Mouse (Mus musculus): ENCODE measurements at regions not wholly inside any gene's neighbourhood (a gene's known extent, or its start where the extent isn't known, plus 50 kb on each side); places are given as distances from the start of the nearest gene placed in this dataset.
A peak's percentile ranks its signal among the peaks of the same experiment; 100 is the strongest.

DNA sequence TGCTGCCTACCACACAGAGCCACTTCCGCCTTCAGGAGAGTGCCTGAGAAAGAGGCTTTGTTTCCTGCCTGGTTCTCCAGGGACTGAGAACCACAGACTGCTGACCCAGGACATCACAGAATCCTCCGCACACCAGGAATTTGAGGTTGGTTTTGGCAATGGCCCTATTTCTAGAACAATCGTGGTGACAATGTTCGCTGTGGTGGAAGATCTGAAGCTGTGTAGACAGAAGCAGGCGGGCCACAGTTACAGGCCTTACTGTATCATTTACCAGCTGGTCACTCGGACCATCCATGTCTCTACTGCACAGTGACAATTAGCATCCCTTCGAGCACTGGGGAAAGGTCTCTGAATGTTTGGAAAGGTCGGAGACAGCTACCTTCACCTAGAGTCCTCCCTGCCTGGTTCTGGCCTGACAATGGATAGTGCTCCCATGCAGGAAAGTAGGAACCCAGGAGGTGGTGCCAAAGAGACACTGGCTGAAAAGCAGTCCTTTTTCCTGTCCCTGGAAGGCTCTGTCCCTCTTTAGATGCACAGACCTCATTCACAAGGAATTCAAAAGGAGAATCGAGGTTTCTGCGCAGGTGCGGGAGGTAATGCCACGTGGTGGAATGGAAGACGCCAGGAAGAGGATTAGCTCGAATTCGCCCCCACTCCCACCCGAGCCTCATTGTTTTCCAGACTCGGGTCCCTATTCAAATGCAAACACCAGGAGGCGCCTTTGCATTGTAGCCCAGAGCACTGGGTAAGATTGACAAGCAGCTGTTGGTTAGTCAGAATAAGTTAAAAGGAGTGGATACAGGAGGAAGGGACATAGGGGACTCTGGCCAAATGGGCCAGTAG lies 52.6 kb upstream of the Pax6 start:
- TF ChIP-seq CTCF (IDR thresholded peaks at IDR 0.05; ENCODE audit: insufficient read depth, low read length) (peak; percentile 25), POLR2A (IDR thresholded peaks at IDR 0.05; ENCODE audit: borderline replicate concordance, extremely low read depth, low read depth, low read length) (no peak)

Measured in lung, adult 2 months (tissue).